Mouse (Mus musculus) kidney, postnatal 0 days (tissue): ENCODE results near the gene Mmp9. TPM values are rescaled to one million over a fixed set of nuclear protein-coding genes. Genes with fewer than 3 reads are reported as not detected.

ENCODE experiments used
- ATAC-seq: fragments of 200-750 bp; cut with Nextera tagmentation; replicated peaks from 2 replicates; pipeline ENCODE4 v1.8.0; 2017; ENCODE audit warnings: low read depth, moderate number of reproducible peaks, moderate TSS enrichment, moderate library complexity; ENCODE audit not compliant: low FRiP score
- DNase-seq: peaks from one replicate; pipeline ENCODE4 v3.0.0-alpha.2; 2016; ENCODE audit warnings: low spot score
- H3K27ac ChIP-seq: fragments of 300-500 bp; sonication (generic); 2 replicates; pipeline ENCODE4 v1.5.1; 2014; ENCODE audit warnings: mild to moderate bottlenecking
- H3K27me3 ChIP-seq: fragments of 300-500 bp; sonication (generic); 2 replicates; pipeline ENCODE4 v1.6.1; 2014; ENCODE audit warnings: low read length, mixed read lengths; ENCODE audit not compliant: insufficient read depth
- H3K36me3 ChIP-seq: fragments of 300-500 bp; sonication (generic); 2 replicates; pipeline ENCODE4 v1.6.1; 2014; ENCODE audit warnings: low read length, mixed read lengths; ENCODE audit not compliant: insufficient read depth
- H3K4me1 ChIP-seq: fragments of 300-500 bp; sonication (generic); replicated peaks from 2 replicates; pipeline ENCODE4 v1.6.1; 2014; ENCODE audit warnings: antibody characterized with exemption, low read length, mixed read lengths; ENCODE audit not compliant: insufficient read depth
- H3K4me2 ChIP-seq: fragments of 300-500 bp; sonication (generic); 2 replicates; pipeline ENCODE4 v1.6.1; 2014; ENCODE audit warnings: mild to moderate bottlenecking, low read length, moderate library complexity, mixed read lengths
- H3K4me3 ChIP-seq: fragments of 300-500 bp; sonication (generic); replicated peaks from 2 replicates; pipeline ENCODE4 v1.5.1; 2014; ENCODE audit warnings: low read depth, low read length
- H3K9ac ChIP-seq: fragments of 300-500 bp; sonication (generic); 2 replicates; pipeline ENCODE4 v1.6.1; 2014; ENCODE audit warnings: low read depth, low read length
- H3K9me3 ChIP-seq: fragments of 300-500 bp; sonication (generic); replicated peaks from 2 replicates; pipeline ENCODE4 v1.6.1; 2016; ENCODE audit warnings: low read length, inconsistent platforms, mixed read lengths
- CTCF ChIP-seq: IDR thresholded peaks from 2 replicates; pipeline ENCODE4 v1.5.1; 2016; ENCODE audit warnings: antibody characterized with exemption, low read depth, mild to moderate bottlenecking, moderate library complexity
- WGBS: fragments of 180-500 bp; shearing (Covaris S2); extraction: QIAGEN DNeasy Blood & Tissue Kit; methylation state at CpG from one replicate; pipeline ENCODE4 v1.1.7; 2014; 5-methylcytosine and 5-hydroxymethylcytosine counted together
- polyA plus RNA-seq: library from polyadenylated mRNA; unstranded; fragments of >200 nt; fragmentation: Nextera tagmentation; extraction: Ambion mirVana; gene quantifications from 2 replicates; pipeline ENCODE4 v1.2.1, GENCODE M21; 2015

The Mmp9 gene
- polyA plus RNA-seq, 1 experiment from 2014 or later: 1.7 TPM

- DNase-seq: peak; percentile 70
- no peaks in the 10 kb centered on the region for H3K27me3 ChIP-seq
Measured at GRCm38 (mm10) chr2:164938146-164939091, 2.2 kb upstream of the Mmp9 start.

GRCm38 (mm10) chr2:164939106-164939505 is 1.5 kb upstream of the Mmp9 start:
- Histone ChIP-seq H3K9me3 (no peaks in the 10 kb centered on the region), H3K4me2 (peak overlapping the region; percentile 56), H3K4me3 (peak overlapping the region; percentile 27), H3K27me3 (no peaks in the 10 kb centered on the region), H3K9ac (no peak overlapping the region), H3K36me3 (no peaks in the 10 kb centered on the region), H3K4me1 (peaks cover 27% of the 10 kb centered on the region), H3K27ac (no peak overlapping the region)
- 4% methylated on average over 11 of the region's 11 CpGs for WGBS
- ATAC-seq (0 out of 2 replicates have a peak, but pooled peaks have one; percentile 12), DNase-seq (no peak)
- no peak for TF ChIP-seq CTCF

More at GRCm38 (mm10) chr2:164938146-164939091, 2.2 kb upstream of the Mmp9 start:
- Histone ChIP-seq H3K36me3 (no peaks in the 10 kb centered on the region), H3K4me2 (peak overlapping the region; percentile 56), H3K27ac (no peak overlapping the region), H3K9ac (no peak overlapping the region), H3K9me3 (no peaks in the 10 kb centered on the region), H3K4me1 (peaks cover 27% of the 10 kb centered on the region), H3K4me3 (peak overlapping the region; percentile 27)
- no peak for TF ChIP-seq CTCF
- peak; percentile 68; the same call in 1 of the 2 replicates for ATAC-seq
- 4% methylated on average over 39 of the region's 39 CpGs for WGBS

GRCm38 (mm10) chr2:164942692-164943290 is 2.2 kb downstream of the Mmp9 start:
- ATAC-seq: no peak
- H3K27me3 ChIP-seq: 0 out of 2 replicates have a peak, but pooled peaks cover 8% of the 10 kb centered on the region
- no peak for DNase-seq
- H3K9me3 ChIP-seq: no peaks in the 10 kb centered on the region
- no peak overlapping the region for H3K27ac ChIP-seq
- 30% methylated on average over 5 of the region's 5 CpGs for WGBS
- peaks cover 27% of the 10 kb centered on the region for H3K4me1 ChIP-seq
- no peak for TF ChIP-seq CTCF
- no peak overlapping the region for H3K4me2 ChIP-seq
- H3K36me3 ChIP-seq: no peaks in the 10 kb centered on the region
- no peak overlapping the region for H3K9ac ChIP-seq
- no peak overlapping the region for H3K4me3 ChIP-seq

- peaks cover 36% of the 10 kb centered on the region for H3K27me3 ChIP-seq
- H3K36me3 ChIP-seq: no peaks in the 10 kb centered on the region
- no peak for DNase-seq
- peaks cover 4% of the 10 kb centered on the region; the same call in 1 of the 2 replicates for H3K4me1 ChIP-seq
- no peak overlapping the region for H3K27ac ChIP-seq
- H3K9me3 ChIP-seq: no peaks in the 10 kb centered on the region
- no peak for TF ChIP-seq CTCF
- no peak for ATAC-seq
- 41% methylated on average over 4 of the region's 4 CpGs for WGBS
- H3K4me2 ChIP-seq: no peak overlapping the region
- no peak overlapping the region for H3K9ac ChIP-seq
- no peak overlapping the region for H3K4me3 ChIP-seq
Measured at GRCm38 (mm10) chr2:164947506-164947905, 6.9 kb downstream of the Mmp9 start.

- Histone ChIP-seq H3K9ac (no peak overlapping the region), H3K27ac (no peak overlapping the region), H3K4me1 (no peaks in the 10 kb centered on the region), H3K4me2 (no peak overlapping the region), H3K9me3 (no peaks in the 10 kb centered on the region), H3K36me3 (no peaks in the 10 kb centered on the region), H3K4me3 (no peak overlapping the region), H3K27me3 (peaks cover 37% of the 10 kb centered on the region)
- WGBS: 4% methylated on average over 7 of the region's 7 CpGs
- no peak for ATAC-seq
- DNase-seq: no peak
- no peak for TF ChIP-seq CTCF
Measured at GRCm38 (mm10) chr2:164947930-164948329, 7.3 kb downstream of the Mmp9 start.

- 6% methylated on average over 25 of the region's 25 CpGs for WGBS
- Histone ChIP-seq H3K9me3 (no peaks in the 10 kb centered on the region), H3K27me3 (peaks cover 37% of the 10 kb centered on the region), H3K27ac (no peak overlapping the region), H3K4me1 (no peaks in the 10 kb centered on the region), H3K9ac (no peak overlapping the region), H3K4me2 (peak overlapping the region; percentile 28), H3K4me3 (peak overlapping the region; percentile 12), H3K36me3 (no peaks in the 10 kb centered on the region)
- TF ChIP-seq CTCF: no peak
- ATAC-seq: no peak
- DNase-seq: no peak
Measured at GRCm38 (mm10) chr2:164948962-164949361, 8.4 kb downstream of the Mmp9 start.
